Mouse (Mus musculus) bone marrow macrophage, adult 2 months (primary cell): ENCODE measurements around the gene Ace2.

Experiments
- CTCF ChIP-seq: IDR thresholded peaks from 2 replicates; pipeline ENCODE4 v1.5.1; 2012; ENCODE audit warnings: low read depth, mild to moderate bottlenecking, low read length, moderate library complexity
- POLR2A ChIP-seq: IDR thresholded peaks from 2 replicates; pipeline ENCODE4 v1.6.1; 2012; ENCODE audit warnings: mild to moderate bottlenecking, low read depth, low read length, borderline replicate concordance

GRCm38 (mm10) chrX:164102656-164103055, 36.5 kb upstream of the Ace2 start:
- no peak for TF ChIP-seq CTCF
- TF ChIP-seq POLR2A: no peak
